Mouse (Mus musculus) Patski (cell line): ENCODE data around the gene Stx1b. TPM values are rescaled to one million over a fixed set of nuclear protein-coding genes. Genes with fewer than 3 reads are reported as not detected.

Experiments
- ATAC-seq: fragments of 100-300 bp; one replicate; pipeline ENCODE4 v1.8.0; 2021
- CTCF ChIA-PET: fragments of 350-600 bp; sonication (Branson Sonifier 250); formaldehyde crosslinking; loops from one replicate; lab custom pipeline; 2022; ENCODE audit warnings: inconsistent platforms; lab: Charles Lee
- POLR2A ChIA-PET: fragments of 350-600 bp; sonication (Branson Sonifier 250); formaldehyde crosslinking; loops from one replicate; lab custom pipeline; 2022; ENCODE audit warnings: antibody characterized with exemption, inconsistent platforms; lab: Charles Lee
- DNase-seq: peaks from one replicate; pipeline ENCODE4 v3.0.0-alpha.2; 2011; ENCODE audit warnings: low read depth, low spot score
- H3K27me3 ChIP-seq: fragments of 371-371 bp; one replicate; pipeline ENCODE4 v1.5.1; 2021
- CTCF ChIP-seq: fragments of 100-300 bp; IDR thresholded peaks from one replicate; pipeline ENCODE4 v1.5.1; 2021
- in situ Hi-C: fragments of 300-500 bp; cut with MboI; formaldehyde crosslinking; loops from 3 replicates; pipeline ENCODE4 v1.11.1; 2018; ENCODE audit warnings: low pct_unique_long_range_greater_than_20kb, mixed read lengths
- polyA plus RNA-seq: library from polyadenylated mRNA; unstranded; gene quantifications from one replicate; pipeline ENCODE4 v1.2.3, GENCODE M21; 2021

Gene Stx1b
- polyA plus RNA-seq, 1 experiment from 2014 or later, result 0.23 TPM

GRCm38 (mm10) chr7:127769651-127770038, 54.7 kb downstream of the Stx1b start, which contains the start of gene Orai3:
Orai3 (plus strand) TSS chr7:127769815.
- peak; percentile 71 for ATAC-seq
- in situ Hi-C loops, result no loop called here
- ChIA-PET POLR2A (interaction anchor here (0.8 to 1.2 kb wide), 2 partner anchors 16 to 31 kb away, joined by 3 to 4 read pairs; partner anchors contain the start of gene Hsd3b7), CTCF (interaction anchor here (1.2 kb wide), 1 partner anchor 31 kb away, joined by 3 read pairs; the partner anchor contains the start of gene Hsd3b7)
- TF ChIP-seq CTCF, result no peak
- no peaks in the 10 kb centered on the region for H3K27me3 ChIP-seq
- no peak for DNase-seq

GRCm38 (mm10) chr7:127768997-127769593, 55.3 kb downstream of the Stx1b start:
- no peaks in the 10 kb centered on the region for H3K27me3 ChIP-seq
- POLR2A ChIA-PET, result interaction anchor here (0.6 kb wide), 1 partner anchor 20 kb away, joined by 3 read pairs; no protein-coding TSS in a partner anchor
- TF ChIP-seq CTCF, result no peak
- no peak for DNase-seq
- in situ Hi-C loops, result no loop called here
- CTCF ChIA-PET, result interaction anchor here (0.7 to 1.2 kb wide), 2 partner anchors 9 to 16 kb away, joined by 3 to 4 read pairs; no protein-coding TSS in a partner anchor
- ATAC-seq, result peak; percentile 77

GRCm38 (mm10) chr7:127768346-127768996, 55.9 kb downstream of the Stx1b start:
- DNase-seq (no peak), ATAC-seq (no peak)
- H3K27me3 ChIP-seq, result no peaks in the 10 kb centered on the region
- POLR2A ChIA-PET, result interaction anchor here (0.6 kb wide), 1 partner anchor 19 kb away, joined by 3 read pairs; no protein-coding TSS in a partner anchor
- in situ Hi-C loops, result no loop called here
- CTCF ChIA-PET, result interaction anchor here (0.7 to 1.2 kb wide), 2 partner anchors 9 to 16 kb away, joined by 3 to 4 read pairs; no protein-coding TSS in a partner anchor
- TF ChIP-seq CTCF, result no peak

- ChIA-PET CTCF (interaction anchor here (1.2 kb wide), 1 partner anchor 8 kb away, joined by 3 read pairs; no protein-coding TSS in a partner anchor), POLR2A (interaction anchor here (0.7 kb wide), 1 partner anchor 84 kb away, joined by 3 read pairs; no protein-coding TSS in a partner anchor)
- no peak for ATAC-seq
- no peaks in the 10 kb centered on the region for H3K27me3 ChIP-seq
- no peak for TF ChIP-seq CTCF
- in situ Hi-C loops, result no loop called here
- DNase-seq, result no peak
These were observed 56.5 kb downstream of the Stx1b start for GRCm38 (mm10) chr7:127767671-127768345.

- in situ Hi-C loops, result no loop called here
- no peak for ATAC-seq
- POLR2A ChIA-PET, result interaction anchor here (0.7 kb wide), 1 partner anchor 85 kb away, joined by 3 read pairs; no protein-coding TSS in a partner anchor
- no peaks in the 10 kb centered on the region for H3K27me3 ChIP-seq
- no peak for DNase-seq
- no peak for TF ChIP-seq CTCF
- CTCF ChIA-PET, result no interaction called here
These were observed 57.3 kb downstream of the Stx1b start for GRCm38 (mm10) chr7:127766851-127767609.

GRCm38 (mm10) chr7:127765756-127766155, 58.6 kb downstream of the Stx1b start:
- in situ Hi-C loops, result no loop called here
- POLR2A ChIA-PET, result no interaction called here
- no peak for TF ChIP-seq CTCF
- no peaks in the 10 kb centered on the region for H3K27me3 ChIP-seq
- DNase-seq (no peak), ATAC-seq (no peak)
- CTCF ChIA-PET, result no interaction called here

- ChIA-PET POLR2A (interaction anchor here (0.6 to 2.2 kb wide), 2 partner anchors 10 to 48 kb away, joined by 4 to 8 read pairs; no protein-coding TSS in a partner anchor), CTCF (interaction anchor here (0.8 to 2.1 kb wide), 3 partner anchors 9 to 89 kb away, joined by 3 to 12 read pairs (median 4); no protein-coding TSS in a partner anchor)
- in situ Hi-C loops, result no loop called here
- DNase-seq, result no peak
- ATAC-seq, result no peak
- H3K27me3 ChIP-seq, result no peaks in the 10 kb centered on the region
- TF ChIP-seq CTCF, result no peak
These were observed 60.7 kb downstream of the Stx1b start for GRCm38 (mm10) chr7:127763642-127764041.

GRCm38 (mm10) chr7:127761026-127761425, 63.3 kb downstream of the Stx1b start:
- no peaks in the 10 kb centered on the region for H3K27me3 ChIP-seq
- in situ Hi-C loops, result no loop called here
- ATAC-seq, result peak; percentile 47
- CTCF ChIA-PET, result interaction anchor here (0.8 to 1.8 kb wide), 3 partner anchors 10 to 92 kb away, joined by 3 to 7 read pairs (median 6); no protein-coding TSS in a partner anchor
- DNase-seq, result no peak
- TF ChIP-seq CTCF, result peak; percentile 95
- POLR2A ChIA-PET, result interaction anchor here (0.6 kb wide), 1 partner anchor 253 kb away, joined by 5 read pairs; no protein-coding TSS in a partner anchor

- ATAC-seq (no peak), DNase-seq (no peak)
- no peaks in the 10 kb centered on the region for H3K27me3 ChIP-seq
- TF ChIP-seq CTCF, result no peak
- in situ Hi-C loops, result no loop called here
- POLR2A ChIA-PET, result interaction anchor here (0.6 kb wide), 1 partner anchor 252 kb away, joined by 5 read pairs; no protein-coding TSS in a partner anchor
- CTCF ChIA-PET, result interaction anchor here (0.8 to 1.8 kb wide), 4 partner anchors 8 to 92 kb away, joined by 3 to 7 read pairs (median 4); no protein-coding TSS in a partner anchor
These were observed 63.9 kb downstream of the Stx1b start for GRCm38 (mm10) chr7:127760478-127760877.
